Mouse (Mus musculus): ENCODE data around the gene Rab20. TPM values are rescaled to one million over a fixed set of nuclear protein-coding genes. Genes with fewer than 3 reads are reported as not detected.

The Rab20 gene
- total RNA-seq (2021): 1 to 10 TPM; 1.3 to 2.5 TPM
- long read RNA-seq, experiment 1, partial matches to known transcripts: 0 of 3 reads
- long read RNA-seq, experiment 1, other reads (novel, unspliced or antisense): 0 of 3 reads
- long read RNA-seq, experiment 2, transcript Rab20-201 (2 exons, 1,392 nt): major isoform, 5 of 6 reads
- long read RNA-seq, experiment 2, partial matches to known transcripts: 0 of 6 reads
- long read RNA-seq, experiment 2, other reads (novel, unspliced or antisense): 1 of 6 reads

- DNase-seq: peak; percentile 80
- TF ChIP-seq CTCF (IDR thresholded peaks at IDR 0.05): no peak
- peak within 1 kb of the TSS; percentile 77 for H3K27ac ChIP-seq
- intact Hi-C loops (cut with DNase I): no loop called here
- peak within 1 kb of the TSS; percentile 81 for H3K4me3 ChIP-seq
These were observed at the start of gene Rab20 for GRCm38 (mm10) chr8:11477811-11478761. Gene Rab20 (minus strand): TSS chr8:11478710.

- H3K27ac ChIP-seq: no peak overlapping the region
- DNase-seq: no peak
- no peak for TF ChIP-seq CTCF (IDR thresholded peaks at IDR 0.05)
- H3K4me3 ChIP-seq: no peak overlapping the region
- intact Hi-C loops (cut with DNase I): no loop called here
These were observed 44.8 kb upstream of the Rab20 start for GRCm38 (mm10) chr8:11523331-11523730.

GRCm38 (mm10) chr8:11518676-11519075 is 40.2 kb upstream of the Rab20 start:
- Histone ChIP-seq H3K4me3 (no peak overlapping the region), H3K27ac (no peak overlapping the region)
- intact Hi-C loops (cut with DNase I): no loop called here
- DNase-seq: peak; percentile 36
- TF ChIP-seq CTCF (IDR thresholded peaks at IDR 0.05): no peak

DNA sequence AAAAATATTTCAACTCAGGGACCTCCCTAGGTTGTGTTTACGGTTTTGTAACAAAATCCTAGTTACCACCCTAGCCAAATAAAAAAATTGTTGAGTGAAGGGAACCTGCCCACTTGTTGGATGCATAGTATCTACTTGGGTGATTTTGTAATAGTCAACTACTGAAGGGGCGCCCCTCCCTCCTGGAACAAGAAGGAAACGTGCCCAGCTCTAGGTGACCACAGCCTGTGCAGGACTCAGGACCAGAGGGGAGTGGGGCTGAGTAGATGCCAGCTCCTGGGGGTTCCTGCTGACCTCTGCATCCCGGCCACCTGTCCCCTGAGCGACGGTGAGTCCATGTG is 39.5 kb upstream of the Rab20 start:
- no peak overlapping the region for H3K27ac ChIP-seq
- no peak for DNase-seq
- no peak for TF ChIP-seq CTCF (IDR thresholded peaks at IDR 0.05)
- intact Hi-C loops (cut with DNase I): no loop called here
- no peak overlapping the region for H3K4me3 ChIP-seq

- intact Hi-C loops (cut with DNase I): no loop called here
- H3K4me3 ChIP-seq: no peak overlapping the region
- H3K27ac ChIP-seq: no peak overlapping the region
- no peak for DNase-seq
- no peak for TF ChIP-seq CTCF (IDR thresholded peaks at IDR 0.05)
These were observed 39.0 kb upstream of the Rab20 start for GRCm38 (mm10) chr8:11517366-11518055.

DNA sequence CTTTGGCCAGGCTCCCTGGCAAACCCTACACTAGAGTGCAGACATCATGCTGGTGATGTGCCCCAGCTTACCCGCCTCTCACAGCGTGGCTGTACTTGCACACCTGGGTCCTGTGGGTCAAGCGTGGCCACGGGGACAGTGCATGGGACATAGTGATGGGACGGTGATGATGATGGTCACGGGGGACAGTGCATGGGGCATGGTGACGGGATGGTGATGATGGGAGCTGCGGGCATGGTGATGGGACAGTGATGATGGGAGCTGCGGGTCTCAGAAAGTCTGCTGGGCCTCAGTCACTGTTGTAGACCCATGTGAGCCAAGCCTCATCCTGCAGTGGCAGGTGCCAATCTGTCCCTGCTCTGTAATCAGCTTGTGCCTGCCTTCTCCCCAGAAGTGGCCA is 37.8 kb upstream of the Rab20 start:
- no peak for TF ChIP-seq CTCF (IDR thresholded peaks at IDR 0.05)
- H3K27ac ChIP-seq: no peak overlapping the region
- no peak for DNase-seq
- intact Hi-C loops (cut with DNase I): no loop called here
- H3K4me3 ChIP-seq: no peak overlapping the region

DNA sequence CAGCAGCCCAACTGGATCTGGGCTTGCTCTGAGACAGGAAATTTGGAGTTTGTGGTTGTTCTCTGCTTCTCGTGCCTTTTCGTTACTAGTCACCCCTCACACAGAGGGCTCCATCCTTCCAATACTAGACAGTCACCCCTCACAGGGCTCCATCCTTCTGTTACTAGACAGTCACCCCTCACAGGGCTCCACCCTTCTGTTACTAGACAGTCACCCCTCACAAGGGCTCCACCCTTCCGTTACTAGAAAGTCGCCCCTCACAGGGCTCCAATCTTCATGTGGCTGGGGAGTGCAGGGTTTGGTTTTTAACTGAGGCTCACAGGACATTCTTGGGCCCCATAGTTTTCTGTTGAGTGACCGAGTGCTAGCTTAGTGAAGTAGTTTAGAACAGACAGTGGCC is 34.7 kb upstream of the Rab20 start:
- no peak for TF ChIP-seq CTCF (IDR thresholded peaks at IDR 0.05)
- no peak for DNase-seq
- no peak overlapping the region for H3K27ac ChIP-seq
- H3K4me3 ChIP-seq: no peak overlapping the region
- intact Hi-C loops (cut with DNase I): no loop called here

- DNase-seq: no peak
- intact Hi-C loops (cut with DNase I): no loop called here
- no peak for TF ChIP-seq CTCF (IDR thresholded peaks at IDR 0.05)
- H3K4me3 ChIP-seq: no peak overlapping the region
- H3K27ac ChIP-seq: no peak overlapping the region
These were observed 34.2 kb upstream of the Rab20 start for GRCm38 (mm10) chr8:11512711-11513110.

DNA sequence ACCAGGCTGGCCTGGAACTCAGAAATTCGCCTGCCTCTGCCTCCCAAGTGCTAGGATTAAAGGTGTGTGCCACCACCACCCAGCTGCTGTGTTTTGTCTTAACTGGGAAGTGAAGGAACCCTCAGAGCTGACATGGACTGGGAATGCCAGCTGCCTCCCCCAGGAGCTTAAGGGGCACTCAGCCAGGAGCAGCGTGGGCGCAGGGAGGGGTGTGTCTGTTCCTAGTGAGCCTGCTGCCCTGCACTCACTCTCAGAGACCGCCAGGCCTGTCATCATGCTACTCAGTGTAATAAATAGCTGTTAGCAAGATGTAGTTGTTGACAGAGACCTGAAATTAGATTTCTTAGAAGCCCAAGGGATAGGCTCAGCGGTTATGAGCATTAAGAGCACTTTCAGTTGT is 32.5 kb upstream of the Rab20 start:
- intact Hi-C loops (cut with DNase I): no loop called here
- Histone ChIP-seq H3K4me3 (no peak overlapping the region), H3K27ac (no peak overlapping the region)
- DNase-seq: no peak
- no peak for TF ChIP-seq CTCF (IDR thresholded peaks at IDR 0.05)

DNA sequence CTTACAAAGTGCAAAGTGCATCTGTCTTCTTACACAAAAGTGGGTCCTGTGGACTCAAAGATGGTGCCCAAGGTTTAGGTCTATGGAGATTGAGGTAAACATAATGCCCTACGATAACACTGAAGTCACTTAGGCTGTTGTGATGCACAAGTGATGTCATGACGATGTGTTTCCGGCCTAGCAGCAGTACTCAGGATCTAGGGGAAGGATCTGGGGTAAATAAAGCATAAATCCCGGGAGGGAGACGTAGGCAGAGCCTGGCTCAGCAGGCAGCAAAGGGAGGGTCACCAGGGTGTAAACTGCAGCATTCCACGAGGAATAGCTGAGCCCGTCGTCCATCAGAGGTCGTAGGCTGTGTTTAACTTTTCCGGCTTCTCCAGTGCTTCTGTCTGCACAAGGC is 30.4 kb upstream of the Rab20 start:
- intact Hi-C loops (cut with DNase I): loop anchor here (5.0 kb wide), 2 partner anchors 93 to 108 kb away; no protein-coding TSS in a partner anchor
- H3K27ac ChIP-seq: no peak overlapping the region
- no peak for DNase-seq
- H3K4me3 ChIP-seq: no peak overlapping the region
- no peak for TF ChIP-seq CTCF (IDR thresholded peaks at IDR 0.05)

- peak; percentile 55 for DNase-seq
- intact Hi-C loops (cut with DNase I): loop anchor here (5.0 kb wide), 2 partner anchors 95 to 110 kb away; no protein-coding TSS in a partner anchor
- Histone ChIP-seq H3K27ac (no peak overlapping the region), H3K4me3 (no peak overlapping the region)
- TF ChIP-seq CTCF (IDR thresholded peaks at IDR 0.05): peak; percentile 60
These were observed 28.3 kb upstream of the Rab20 start for GRCm38 (mm10) chr8:11506802-11507201.

DNA sequence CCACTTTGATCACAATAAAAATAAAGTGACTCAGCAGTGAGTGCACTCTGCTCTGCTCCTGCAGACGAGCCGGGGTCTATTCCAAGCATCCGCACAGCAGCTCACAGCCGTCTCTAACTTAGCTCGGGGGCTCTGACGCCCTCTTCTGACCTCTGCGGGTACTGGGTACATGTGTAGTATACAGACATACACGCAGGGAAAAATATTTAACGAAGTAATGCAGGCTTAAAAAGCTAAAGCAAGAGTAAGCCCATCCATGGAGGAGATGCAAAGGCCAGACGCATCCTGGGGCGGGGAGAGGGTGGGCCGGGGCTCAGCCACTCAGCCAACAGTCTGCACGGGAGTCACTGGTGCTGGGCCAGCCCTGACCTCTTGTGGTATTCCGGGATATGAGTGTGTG is 27.6 kb upstream of the Rab20 start:
- intact Hi-C loops (cut with DNase I): loop anchor here (5.0 kb wide), 2 partner anchors 96 to 111 kb away; no protein-coding TSS in a partner anchor
- no peak overlapping the region for H3K27ac ChIP-seq
- no peak overlapping the region for H3K4me3 ChIP-seq
- TF ChIP-seq CTCF (IDR thresholded peaks at IDR 0.05): no peak
- no peak for DNase-seq

All from gastrocnemius, adult 2 months (tissue).